Mouse (Mus musculus): Measurements from ENCODE around the gene Prelid1. TPM values are rescaled to one million over a fixed set of nuclear protein-coding genes. Genes with fewer than 3 reads are reported as not detected.

Prelid1 gene
- polyA plus RNA-seq, 1 experiment: 230 TPM

GRCm38 (mm10) chr13:55371007-55371681 lies 50.8 kb downstream of the Prelid1 start:
- Histone ChIP-seq H3K9me3 (replicated peaks; ENCODE audit: control insufficient read depth, insufficient read depth, low read length, poor library complexity, severe bottlenecking) (no peaks in the 10 kb centered on the region), H3K27me3 (ENCODE audit: control insufficient read depth, insufficient read depth, low read length, poor library complexity, severe bottlenecking) (no peaks in the 10 kb centered on the region), H3K36me3 (ENCODE audit: control insufficient read depth, insufficient read depth, low read length, poor library complexity, severe bottlenecking) (no peaks in the 10 kb centered on the region), H3K4me3 (ENCODE audit: low read depth, low read length) (no peak overlapping the region), H3K9ac (ENCODE audit: low read depth, poor library complexity, severe bottlenecking) (no peak overlapping the region), H3K27ac (ENCODE audit: insufficient read depth, low read length) (no peak overlapping the region), H3K4me1 (ENCODE audit: control insufficient read depth, insufficient read depth, low read length) (no peaks in the 10 kb centered on the region)
- TF ChIP-seq CTCF (IDR thresholded peaks at IDR 0.05; ENCODE audit: low read depth, low read length) (no peak), POLR2A (IDR thresholded peaks at IDR 0.05; ENCODE audit: insufficient read depth, low read length) (no peak), EP300 (IDR thresholded peaks at IDR 0.05; ENCODE audit: insufficient read depth, low read depth, low read length) (no peak)

GRCm38 (mm10) chr13:55371740-55372139 lies 51.4 kb downstream of the Prelid1 start:
- Histone ChIP-seq H3K4me3 (ENCODE audit: low read depth, low read length) (no peak overlapping the region), H3K9me3 (replicated peaks; ENCODE audit: control insufficient read depth, insufficient read depth, low read length, poor library complexity, severe bottlenecking) (no peaks in the 10 kb centered on the region), H3K4me1 (ENCODE audit: control insufficient read depth, insufficient read depth, low read length) (no peaks in the 10 kb centered on the region), H3K36me3 (ENCODE audit: control insufficient read depth, insufficient read depth, low read length, poor library complexity, severe bottlenecking) (no peaks in the 10 kb centered on the region), H3K27me3 (ENCODE audit: control insufficient read depth, insufficient read depth, low read length, poor library complexity, severe bottlenecking) (no peaks in the 10 kb centered on the region), H3K27ac (ENCODE audit: insufficient read depth, low read length) (no peak overlapping the region), H3K9ac (ENCODE audit: low read depth, poor library complexity, severe bottlenecking) (no peak overlapping the region)
- TF ChIP-seq CTCF (IDR thresholded peaks at IDR 0.05; ENCODE audit: low read depth, low read length) (no peak), EP300 (IDR thresholded peaks at IDR 0.05; ENCODE audit: insufficient read depth, low read depth, low read length) (no peak), POLR2A (IDR thresholded peaks at IDR 0.05; ENCODE audit: insufficient read depth, low read length) (no peak)

- H3K9ac ChIP-seq (ENCODE audit: low read depth, poor library complexity, severe bottlenecking): no peak overlapping the region
- H3K4me3 ChIP-seq (ENCODE audit: low read depth, low read length): no peak overlapping the region
- H3K27me3 ChIP-seq (ENCODE audit: control insufficient read depth, insufficient read depth, low read length, poor library complexity, severe bottlenecking): no peaks in the 10 kb centered on the region
- peaks cover 5% of the 10 kb centered on the region for H3K4me1 ChIP-seq (ENCODE audit: control insufficient read depth, insufficient read depth, low read length)
- H3K9me3 ChIP-seq (replicated peaks; ENCODE audit: control insufficient read depth, insufficient read depth, low read length, poor library complexity, severe bottlenecking): no peaks in the 10 kb centered on the region
- TF ChIP-seq EP300 (IDR thresholded peaks at IDR 0.05; ENCODE audit: insufficient read depth, low read depth, low read length) (no peak), CTCF (IDR thresholded peaks at IDR 0.05; ENCODE audit: low read depth, low read length) (no peak), POLR2A (IDR thresholded peaks at IDR 0.05; ENCODE audit: insufficient read depth, low read length) (no peak)
- no peak overlapping the region for H3K27ac ChIP-seq (ENCODE audit: insufficient read depth, low read length)
- H3K36me3 ChIP-seq (ENCODE audit: control insufficient read depth, insufficient read depth, low read length, poor library complexity, severe bottlenecking): no peaks in the 10 kb centered on the region
Observed at GRCm38 (mm10) chr13:55374206-55374924, 54.1 kb downstream of the Prelid1 start.

Other genes with a start within 250 kb of the Prelid1 start
- 29.8 and 29.9 TPM in 2 replicates for gene Uimc1, start 220.2 kb upstream of the Prelid1 start, polyA plus RNA-seq (2011; ENCODE audit: insufficient read depth, insufficient read length, low read depth, missing spikeins)
- 37.0 and 38.2 TPM in 2 replicates for gene Zfp346, start 215.2 kb upstream of the Prelid1 start, polyA plus RNA-seq (2011; ENCODE audit: insufficient read depth, insufficient read length, low read depth, missing spikeins)
- not detected in 2 replicates for gene Gm17617, start 187.0 kb upstream of the Prelid1 start, polyA plus RNA-seq (2011; ENCODE audit: insufficient read depth, insufficient read length, low read depth, missing spikeins)
- 0.93 and 1.0 TPM in 2 replicates for gene Fgfr4, start 167.9 kb upstream of the Prelid1 start, polyA plus RNA-seq (2011; ENCODE audit: insufficient read depth, insufficient read length, low read depth, missing spikeins)
- gene Nsd1, start 110.7 kb upstream of the Prelid1 start, polyA plus RNA-seq (2011; ENCODE audit: insufficient read depth, insufficient read length, low read depth, missing spikeins): 162 TPM in 2 replicates
- 40.5 and 42.8 TPM in 2 replicates for gene Rab24, start 1.4 kb downstream of the Prelid1 start, polyA plus RNA-seq (2011; ENCODE audit: insufficient read depth, insufficient read length, low read depth, missing spikeins)
- 5.1 and 6.5 TPM in 2 replicates for gene Mxd3, start 9.3 kb downstream of the Prelid1 start, polyA plus RNA-seq (2011; ENCODE audit: insufficient read depth, insufficient read length, low read depth, missing spikeins)
- 38.5 and 45.2 TPM in 2 replicates for gene Lman2, start 42.3 kb downstream of the Prelid1 start, polyA plus RNA-seq (2011; ENCODE audit: insufficient read depth, insufficient read length, low read depth, missing spikeins)
- 2.8 and 3.6 TPM in 2 replicates for gene Rgs14, start 49.2 kb downstream of the Prelid1 start, polyA plus RNA-seq (2011; ENCODE audit: insufficient read depth, insufficient read length, low read depth, missing spikeins)
- gene Slc34a1, start 77.7 kb downstream of the Prelid1 start, polyA plus RNA-seq (2011; ENCODE audit: insufficient read depth, insufficient read length, low read depth, missing spikeins): not detected in 2 replicates
- not detected in 2 replicates for gene Pfn3, start 94.7 kb downstream of the Prelid1 start, polyA plus RNA-seq (2011; ENCODE audit: insufficient read depth, insufficient read length, low read depth, missing spikeins)
- gene F12, start 106.3 kb downstream of the Prelid1 start, polyA plus RNA-seq (2011; ENCODE audit: insufficient read depth, insufficient read length, low read depth, missing spikeins): not detected in 2 replicates
- 58.2 and 63.4 TPM in 2 replicates for gene Grk6, start 124.6 kb downstream of the Prelid1 start, polyA plus RNA-seq (2011; ENCODE audit: insufficient read depth, insufficient read length, low read depth, missing spikeins)
- 3.1 and 3.4 TPM in 2 replicates for gene Prr7, start 143.8 kb downstream of the Prelid1 start, polyA plus RNA-seq (2011; ENCODE audit: insufficient read depth, insufficient read length, low read depth, missing spikeins)
- gene Dbn1, start 167.6 kb downstream of the Prelid1 start, polyA plus RNA-seq (2011; ENCODE audit: insufficient read depth, insufficient read length, low read depth, missing spikeins): 43.6 and 44.3 TPM in 2 replicates
- gene Pdlim7, start 193.2 kb downstream of the Prelid1 start, polyA plus RNA-seq (2011; ENCODE audit: insufficient read depth, insufficient read length, low read depth, missing spikeins): 84.4 and 97.7 TPM in 2 replicates
- gene Dok3, start 208.8 kb downstream of the Prelid1 start, polyA plus RNA-seq (2011; ENCODE audit: insufficient read depth, insufficient read length, low read depth, missing spikeins): 0.39 and 1.0 TPM in 2 replicates
- 55.2 and 63.9 TPM in 2 replicates for gene Ddx41, start 216.2 kb downstream of the Prelid1 start, polyA plus RNA-seq (2011; ENCODE audit: insufficient read depth, insufficient read length, low read depth, missing spikeins)